Mouse (Mus musculus) midbrain, embryonic 15.5 days (tissue): ENCODE results near the gene Fgfr2. TPM values are rescaled to one million over a fixed set of nuclear protein-coding genes. Genes with fewer than 3 reads are reported as not detected.
A peak's percentile ranks its signal among the peaks of the same experiment; 100 is the strongest.

ENCODE experiments used
- ATAC-seq: fragments of 200-750 bp; cut with Nextera tagmentation; replicated peaks from 2 replicates; pipeline ENCODE4 v1.8.0; 2017; ENCODE audit warnings: moderate TSS enrichment
- H3K27ac ChIP-seq: fragments of 300-500 bp; sonication (generic); 2 replicates; pipeline ENCODE4 v1.5.1; 2015; ENCODE audit warnings: mild to moderate bottlenecking, inconsistent platforms
- H3K27me3 ChIP-seq: fragments of 300-500 bp; sonication (generic); replicated peaks from 2 replicates; pipeline ENCODE4 v1.6.1; 2015; ENCODE audit warnings: inconsistent platforms
- H3K36me3 ChIP-seq: fragments of 300-500 bp; sonication (generic); replicated peaks from 2 replicates; pipeline ENCODE4 v1.6.1; 2015; ENCODE audit warnings: inconsistent platforms
- H3K4me1 ChIP-seq: fragments of 300-500 bp; sonication (generic); 2 replicates; pipeline ENCODE4 v1.6.1; 2015; ENCODE audit warnings: inconsistent platforms
- H3K4me2 ChIP-seq: fragments of 300-500 bp; sonication (generic); 2 replicates; pipeline ENCODE4 v1.6.1; 2015; ENCODE audit warnings: inconsistent platforms, mild to moderate bottlenecking, moderate library complexity
- H3K4me3 ChIP-seq: fragments of 300-500 bp; sonication (generic); 2 replicates; pipeline ENCODE4 v1.5.1; 2015; ENCODE audit warnings: mild to moderate bottlenecking, inconsistent platforms
- H3K9ac ChIP-seq: fragments of 300-500 bp; sonication (generic); 2 replicates; pipeline ENCODE4 v1.6.1; 2015; ENCODE audit warnings: mild to moderate bottlenecking, inconsistent platforms
- H3K9me3 ChIP-seq: fragments of 300-500 bp; sonication (generic); 2 replicates; pipeline ENCODE4 v1.6.1; 2016; ENCODE audit warnings: inconsistent platforms
- WGBS: fragments of 180-500 bp; shearing (Covaris S2); methylation state at CpG from one replicate; pipeline ENCODE4 v1.1.7; 2015; ENCODE audit warnings: mixed read lengths; 5-methylcytosine and 5-hydroxymethylcytosine counted together
- polyA plus RNA-seq: library from polyadenylated mRNA; unstranded; fragments of >200 nt; fragmentation: Nextera tagmentation; extraction: Ambion mirVana; gene quantifications from 2 replicates; pipeline ENCODE4 v1.2.1, GENCODE M21; 2015

Fgfr2 gene
- polyA plus RNA-seq, 1 experiment from 2014 or later = 23.3 TPM

- peaks cover 8% of the 10 kb centered on the region; the same call in 1 of the 2 replicates for H3K27me3 ChIP-seq
- H3K27ac ChIP-seq = no peak overlapping the region
- H3K9ac ChIP-seq = no peak overlapping the region
- WGBS = 15% methylated on average over 9 of the region's 9 CpGs
- peaks cover 15% of the 10 kb centered on the region for H3K4me1 ChIP-seq
- H3K4me2 ChIP-seq = no peak overlapping the region
- no peaks in the 10 kb centered on the region for H3K36me3 ChIP-seq
- no peaks in the 10 kb centered on the region for H3K9me3 ChIP-seq
- no peak overlapping the region for H3K4me3 ChIP-seq
- no peak for ATAC-seq
Observed at GRCm38 (mm10) chr7:132658058-132658450, 465.1 kb downstream of the Fgfr2 start.

- Histone ChIP-seq H3K4me2 (no peak overlapping the region), H3K4me3 (no peak overlapping the region), H3K27ac (no peak overlapping the region), H3K4me1 (peaks cover 15% of the 10 kb centered on the region), H3K9ac (no peak overlapping the region), H3K27me3 (peaks cover 8% of the 10 kb centered on the region; the same call in 1 of the 2 replicates), H3K36me3 (no peaks in the 10 kb centered on the region), H3K9me3 (no peaks in the 10 kb centered on the region)
- no peak for ATAC-seq
- 39% methylated on average over 14 of the region's 14 CpGs for WGBS
Observed at GRCm38 (mm10) chr7:132657371-132658057, 465.6 kb downstream of the Fgfr2 start.

- Histone ChIP-seq H3K9ac (no peak overlapping the region), H3K4me3 (no peak overlapping the region), H3K27me3 (peaks cover 6% of the 10 kb centered on the region; the same call in 1 of the 2 replicates), H3K36me3 (no peaks in the 10 kb centered on the region), H3K4me1 (peaks cover 15% of the 10 kb centered on the region), H3K4me2 (no peak overlapping the region), H3K9me3 (no peaks in the 10 kb centered on the region), H3K27ac (no peak overlapping the region)
- ATAC-seq = peak; percentile 53; the same call in 1 of the 2 replicates
- WGBS = 6% methylated on average over 3 of the region's 3 CpGs
Observed at GRCm38 (mm10) chr7:132656548-132656947, 466.6 kb downstream of the Fgfr2 start.

GRCm38 (mm10) chr7:132656075-132656474, 467.1 kb downstream of the Fgfr2 start:
- peak; percentile 65 for ATAC-seq
- no peak overlapping the region for H3K9ac ChIP-seq
- no peak overlapping the region for H3K4me3 ChIP-seq
- H3K27ac ChIP-seq = no peak overlapping the region
- 14% methylated on average over 9 of the region's 9 CpGs for whole genome bisulfite sequencing
- no peak overlapping the region for H3K4me2 ChIP-seq
- no peaks in the 10 kb centered on the region for H3K36me3 ChIP-seq
- H3K27me3 ChIP-seq = peaks cover 6% of the 10 kb centered on the region; the same call in 1 of the 2 replicates
- H3K4me1 ChIP-seq = peaks cover 15% of the 10 kb centered on the region
- H3K9me3 ChIP-seq = no peaks in the 10 kb centered on the region

GRCm38 (mm10) chr7:132654412-132654811, 468.7 kb downstream of the Fgfr2 start:
- WGBS = 79% methylated on average over 3 of the region's 3 CpGs
- Histone ChIP-seq H3K27ac (no peak overlapping the region), H3K4me1 (peaks cover 15% of the 10 kb centered on the region), H3K9ac (no peak overlapping the region), H3K27me3 (peaks cover 6% of the 10 kb centered on the region; the same call in 1 of the 2 replicates), H3K9me3 (no peaks in the 10 kb centered on the region), H3K4me2 (no peak overlapping the region), H3K36me3 (no peaks in the 10 kb centered on the region), H3K4me3 (no peak overlapping the region)
- ATAC-seq = no peak

- Histone ChIP-seq H3K4me3 (no peak overlapping the region), H3K27ac (no peak overlapping the region), H3K27me3 (no peaks in the 10 kb centered on the region), H3K4me1 (no peaks in the 10 kb centered on the region), H3K36me3 (no peaks in the 10 kb centered on the region), H3K9ac (no peak overlapping the region), H3K9me3 (no peaks in the 10 kb centered on the region), H3K4me2 (no peak overlapping the region)
- 90% methylated on average over 1 of the region's 1 CpGs for WGBS
- ATAC-seq = no peak
Observed at GRCm38 (mm10) chr7:132646514-132646913, 476.6 kb downstream of the Fgfr2 start.

- Histone ChIP-seq H3K4me3 (no peak overlapping the region), H3K4me2 (no peak overlapping the region), H3K9me3 (no peaks in the 10 kb centered on the region), H3K27ac (no peak overlapping the region), H3K4me1 (peaks cover 6% of the 10 kb centered on the region; the same call in 1 of the 2 replicates), H3K9ac (no peak overlapping the region), H3K27me3 (no peaks in the 10 kb centered on the region), H3K36me3 (no peaks in the 10 kb centered on the region)
- ATAC-seq = no peak
- 88% methylated on average over 11 of the region's 11 CpGs for WGBS
Observed at GRCm38 (mm10) chr7:132644605-132645279, 478.4 kb downstream of the Fgfr2 start.

- no peak overlapping the region for H3K4me2 ChIP-seq
- peaks cover 9% of the 10 kb centered on the region; the same call in 1 of the 2 replicates for H3K4me1 ChIP-seq
- no peaks in the 10 kb centered on the region for H3K27me3 ChIP-seq
- WGBS = 91% methylated on average over 1 of the region's 1 CpGs
- H3K27ac ChIP-seq = no peak overlapping the region
- H3K9me3 ChIP-seq = no peaks in the 10 kb centered on the region
- ATAC-seq = no peak
- no peaks in the 10 kb centered on the region for H3K36me3 ChIP-seq
- no peak overlapping the region for H3K4me3 ChIP-seq
- no peak overlapping the region for H3K9ac ChIP-seq
Observed at GRCm38 (mm10) chr7:132641606-132642005, 481.5 kb downstream of the Fgfr2 start.

- H3K4me2 ChIP-seq = no peak overlapping the region
- peaks cover 9% of the 10 kb centered on the region; the same call in 1 of the 2 replicates for H3K4me1 ChIP-seq
- H3K27ac ChIP-seq = no peak overlapping the region
- whole genome bisulfite sequencing = 44% methylated on average over 9 of the region's 9 CpGs
- no peak overlapping the region for H3K4me3 ChIP-seq
- H3K27me3 ChIP-seq = no peaks in the 10 kb centered on the region
- H3K9me3 ChIP-seq = no peaks in the 10 kb centered on the region
- no peak for ATAC-seq
- H3K36me3 ChIP-seq = no peaks in the 10 kb centered on the region
- no peak overlapping the region for H3K9ac ChIP-seq
Observed at GRCm38 (mm10) chr7:132640946-132641345, 482.2 kb downstream of the Fgfr2 start.

GRCm38 (mm10) chr7:132638446-132639087, 484.6 kb downstream of the Fgfr2 start:
- Histone ChIP-seq H3K4me2 (no peak overlapping the region), H3K9ac (no peak overlapping the region), H3K36me3 (no peaks in the 10 kb centered on the region), H3K27ac (no peak overlapping the region), H3K4me3 (no peak overlapping the region), H3K4me1 (peaks cover 9% of the 10 kb centered on the region; the same call in 1 of the 2 replicates), H3K27me3 (no peaks in the 10 kb centered on the region; the same call in 1 of the 2 replicates), H3K9me3 (no peaks in the 10 kb centered on the region)
- 0 out of 2 replicates have a peak, but pooled peaks have one; percentile 54 for ATAC-seq
- 65% methylated on average over 12 of the region's 12 CpGs for WGBS

- ATAC-seq = no peak
- WGBS = 26% methylated on average over 12 of the region's 12 CpGs
Observed at GRCm38 (mm10) chr7:132637292-132637691, 485.9 kb downstream of the Fgfr2 start.

GRCm38 (mm10) chr7:132631313-132631712, 491.8 kb downstream of the Fgfr2 start:
- H3K4me3 ChIP-seq = no peak overlapping the region
- no peaks in the 10 kb centered on the region for H3K9me3 ChIP-seq
- 56% methylated on average over 11 of the region's 11 CpGs for WGBS
- no peaks in the 10 kb centered on the region for H3K36me3 ChIP-seq
- H3K27ac ChIP-seq = no peak overlapping the region
- ATAC-seq = peak; percentile 42; the same call in 1 of the 2 replicates
- H3K9ac ChIP-seq = no peak overlapping the region
- no peaks in the 10 kb centered on the region for H3K4me1 ChIP-seq
- H3K4me2 ChIP-seq = no peak overlapping the region
- no peaks in the 10 kb centered on the region; the same call in 1 of the 2 replicates for H3K27me3 ChIP-seq

More at GRCm38 (mm10) chr7:132637292-132637691, 485.9 kb downstream of the Fgfr2 start:
- Histone ChIP-seq H3K9ac (no peak overlapping the region), H3K27me3 (no peaks in the 10 kb centered on the region; the same call in 1 of the 2 replicates), H3K36me3 (no peaks in the 10 kb centered on the region), H3K9me3 (no peaks in the 10 kb centered on the region), H3K4me1 (peaks cover 9% of the 10 kb centered on the region; the same call in 1 of the 2 replicates), H3K27ac (no peak overlapping the region), H3K4me2 (no peak overlapping the region), H3K4me3 (no peak overlapping the region)
